Mouse (Mus musculus): ENCODE measurements around the gene Tmem220. TPM values are rescaled to one million over a fixed set of nuclear protein-coding genes. Genes with fewer than 3 reads are reported as not detected.

The Tmem220 gene
- polyA plus RNA-seq, 1 experiment from 2014 or later, result 1.8 TPM

- Histone ChIP-seq H3K9me3 (replicated peaks; ENCODE audit: low read length) (no peaks in the 10 kb centered on the region), H3K4me2 (ENCODE audit: low read length) (no peak overlapping the region)
Observed at GRCm38 (mm10) chr11:67072615-67073130, 47.7 kb downstream of the Tmem220 start.

DNA sequence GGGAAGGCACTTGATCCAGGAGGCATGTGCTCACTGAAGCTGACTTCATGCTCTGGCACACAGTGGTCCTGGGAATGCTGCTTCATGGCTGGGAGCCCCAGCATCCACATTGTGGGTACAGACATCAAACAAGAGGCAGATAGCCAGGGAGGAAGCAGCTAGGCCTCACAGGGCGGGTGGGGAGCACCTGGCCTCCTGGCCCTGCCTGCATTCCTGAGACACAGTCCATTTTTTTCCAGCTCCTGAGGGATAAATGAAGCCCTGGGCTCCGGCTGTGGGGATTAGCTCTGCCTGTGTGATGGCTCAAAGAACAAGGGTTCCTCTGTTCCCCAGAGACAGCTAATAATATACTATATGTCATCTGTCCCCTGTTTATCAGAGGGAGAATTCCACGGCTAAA, 50.1 kb downstream of the Tmem220 start:
- ATAC-seq (replicated peaks; ENCODE audit: low FRiP score, low read depth) (no peak), DNase-seq (ENCODE audit: low spot score) (no peak)
- WGBS, result 31% methylated on average over 3 of the region's 3 CpGs
- H3K36me3 ChIP-seq (ENCODE audit: insufficient read depth, low read length), result no peaks in the 10 kb centered on the region
- no peaks in the 10 kb centered on the region for H3K9me3 ChIP-seq (replicated peaks; ENCODE audit: low read length)
- no peak overlapping the region for H3K27ac ChIP-seq
- no peak overlapping the region for H3K4me2 ChIP-seq (ENCODE audit: low read length)
- no peaks in the 10 kb centered on the region for H3K27me3 ChIP-seq (ENCODE audit: insufficient read depth, low read length)
- TF ChIP-seq CTCF (IDR thresholded peaks at IDR 0.05; ENCODE audit: low read depth), result no peak
- H3K9ac ChIP-seq (ENCODE audit: low read depth, low read length), result no peak overlapping the region
- no peak overlapping the region for H3K4me3 ChIP-seq (replicated peaks; ENCODE audit: low read depth, low read length)
- no peaks in the 10 kb centered on the region for H3K4me1 ChIP-seq (replicated peaks; ENCODE audit: insufficient read depth, low read length)

More at GRCm38 (mm10) chr11:67072615-67073130, 47.7 kb downstream of the Tmem220 start:
- no peaks in the 10 kb centered on the region for H3K4me1 ChIP-seq (replicated peaks; ENCODE audit: insufficient read depth, low read length)
- no peaks in the 10 kb centered on the region for H3K36me3 ChIP-seq (ENCODE audit: insufficient read depth, low read length)
- H3K27me3 ChIP-seq (ENCODE audit: insufficient read depth, low read length), result no peaks in the 10 kb centered on the region
- H3K9ac ChIP-seq (ENCODE audit: low read depth, low read length), result no peak overlapping the region
- H3K4me3 ChIP-seq (replicated peaks; ENCODE audit: low read depth, low read length), result no peak overlapping the region
- TF ChIP-seq CTCF (IDR thresholded peaks at IDR 0.05; ENCODE audit: low read depth), result no peak
- ATAC-seq (replicated peaks; ENCODE audit: low FRiP score, low read depth) (no peak), DNase-seq (ENCODE audit: low spot score) (no peak)
- no peak overlapping the region for H3K27ac ChIP-seq
- WGBS, result 62% methylated on average over 15 of the region's 15 CpGs

GRCm38 (mm10) chr11:67076781-67077180, 51.8 kb downstream of the Tmem220 start:
- Histone ChIP-seq H3K4me2 (ENCODE audit: low read length) (no peak overlapping the region), H3K27ac (no peak overlapping the region), H3K4me3 (replicated peaks; ENCODE audit: low read depth, low read length) (no peak overlapping the region), H3K27me3 (ENCODE audit: insufficient read depth, low read length) (no peaks in the 10 kb centered on the region), H3K9me3 (replicated peaks; ENCODE audit: low read length) (no peaks in the 10 kb centered on the region), H3K36me3 (ENCODE audit: insufficient read depth, low read length) (no peaks in the 10 kb centered on the region), H3K9ac (ENCODE audit: low read depth, low read length) (no peak overlapping the region), H3K4me1 (replicated peaks; ENCODE audit: insufficient read depth, low read length) (no peaks in the 10 kb centered on the region)
- ATAC-seq (replicated peaks; ENCODE audit: low FRiP score, low read depth) (no peak), DNase-seq (ENCODE audit: low spot score) (no peak)
- no peak for TF ChIP-seq CTCF (IDR thresholded peaks at IDR 0.05; ENCODE audit: low read depth)
- WGBS, result 89% methylated on average over 5 of the region's 5 CpGs

DNA sequence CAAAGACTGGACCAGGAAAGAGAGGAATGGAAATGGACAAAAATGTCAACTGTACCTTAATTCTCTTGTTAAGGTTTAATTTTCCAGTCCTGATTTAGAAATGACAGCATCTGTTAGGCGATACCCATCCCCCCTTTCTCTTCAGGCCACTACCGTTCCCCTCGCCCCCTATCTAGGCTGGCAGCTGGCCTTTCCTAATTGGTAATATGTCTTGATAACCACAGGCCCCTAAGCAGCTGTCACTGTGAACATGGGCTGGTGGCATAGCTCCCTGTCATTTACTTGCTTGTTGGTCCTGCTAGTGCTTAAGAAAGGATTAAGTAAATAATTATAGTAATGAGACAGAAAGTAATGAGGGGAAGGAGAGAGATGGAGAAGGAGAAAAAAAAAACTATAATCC, 52.5 kb downstream of the Tmem220 start:
- TF ChIP-seq CTCF (IDR thresholded peaks at IDR 0.05; ENCODE audit: low read depth), result no peak
- Histone ChIP-seq H3K27me3 (ENCODE audit: insufficient read depth, low read length) (no peaks in the 10 kb centered on the region), H3K4me3 (replicated peaks; ENCODE audit: low read depth, low read length) (no peak overlapping the region), H3K4me2 (ENCODE audit: low read length) (no peak overlapping the region), H3K27ac (no peak overlapping the region), H3K36me3 (ENCODE audit: insufficient read depth, low read length) (no peaks in the 10 kb centered on the region), H3K4me1 (replicated peaks; ENCODE audit: insufficient read depth, low read length) (no peaks in the 10 kb centered on the region), H3K9ac (ENCODE audit: low read depth, low read length) (no peak overlapping the region), H3K9me3 (replicated peaks; ENCODE audit: low read length) (no peaks in the 10 kb centered on the region)
- 71% methylated on average over 3 of the region's 3 CpGs for WGBS
- DNase-seq (ENCODE audit: low spot score), result no peak
- no peak for ATAC-seq (replicated peaks; ENCODE audit: low FRiP score, low read depth)

DNA sequence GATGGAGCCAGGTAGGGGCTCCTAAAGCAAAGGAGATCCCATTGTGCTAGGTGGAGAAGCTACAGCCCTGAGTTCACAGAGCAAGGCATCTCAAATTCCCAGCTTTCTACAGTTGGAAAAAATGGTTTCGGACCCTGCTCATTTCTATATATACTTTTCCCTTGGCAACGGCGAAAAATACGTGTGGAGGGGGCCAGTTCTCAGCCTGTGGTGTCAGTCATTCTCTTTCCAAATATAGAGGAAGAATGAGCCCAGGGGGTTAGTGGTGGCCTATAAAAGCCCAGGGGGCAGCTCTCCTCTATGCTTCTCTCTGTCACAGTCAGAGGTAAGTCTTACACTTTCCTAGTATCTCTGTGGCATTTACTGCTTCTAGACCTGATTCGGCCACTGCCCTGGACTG, 53.0 kb downstream of the Tmem220 start, which contains the start of gene Myh3:
Gene Myh3, plus strand, starts transcription at position 301 of the 400 bp plus-strand sequence.
- Histone ChIP-seq H3K9ac (ENCODE audit: low read depth, low read length) (no peak within 1 kb of the TSS), H3K9me3 (replicated peaks; ENCODE audit: low read length) (no peaks in the 10 kb centered on the region), H3K4me2 (ENCODE audit: low read length) (no peak within 1 kb of the TSS), H3K27ac (no peak within 1 kb of the TSS), H3K4me3 (replicated peaks; ENCODE audit: low read depth, low read length) (no peak within 1 kb of the TSS), H3K4me1 (replicated peaks; ENCODE audit: insufficient read depth, low read length) (no peaks in the 10 kb centered on the region), H3K36me3 (ENCODE audit: insufficient read depth, low read length) (no peaks in the 10 kb centered on the region), H3K27me3 (ENCODE audit: insufficient read depth, low read length) (no peaks in the 10 kb centered on the region)
- 88% methylated on average over 5 of the region's 5 CpGs for WGBS
- no peak for DNase-seq (ENCODE audit: low spot score)
- ATAC-seq (replicated peaks; ENCODE audit: low FRiP score, low read depth), result no peak
- TF ChIP-seq CTCF (IDR thresholded peaks at IDR 0.05; ENCODE audit: low read depth), result no peak

GRCm38 (mm10) chr11:67078888-67079287, 53.9 kb downstream of the Tmem220 start:
- Histone ChIP-seq H3K27me3 (ENCODE audit: insufficient read depth, low read length) (0 out of 2 replicates have a peak, but pooled peaks cover 3% of the 10 kb centered on the region), H3K4me1 (replicated peaks; ENCODE audit: insufficient read depth, low read length) (no peaks in the 10 kb centered on the region), H3K9me3 (replicated peaks; ENCODE audit: low read length) (no peaks in the 10 kb centered on the region), H3K27ac (no peak overlapping the region), H3K4me2 (ENCODE audit: low read length) (no peak overlapping the region), H3K4me3 (replicated peaks; ENCODE audit: low read depth, low read length) (no peak overlapping the region), H3K36me3 (ENCODE audit: insufficient read depth, low read length) (no peaks in the 10 kb centered on the region), H3K9ac (ENCODE audit: low read depth, low read length) (no peak overlapping the region)
- 89% methylated on average over 6 of the region's 6 CpGs for WGBS
- ATAC-seq (replicated peaks; ENCODE audit: low FRiP score, low read depth) (no peak), DNase-seq (ENCODE audit: low spot score) (no peak)
- no peak for TF ChIP-seq CTCF (IDR thresholded peaks at IDR 0.05; ENCODE audit: low read depth)

- Histone ChIP-seq H3K27me3 (ENCODE audit: insufficient read depth, low read length) (0 out of 2 replicates have a peak, but pooled peaks cover 3% of the 10 kb centered on the region), H3K4me2 (ENCODE audit: low read length) (no peak overlapping the region), H3K9me3 (replicated peaks; ENCODE audit: low read length) (no peaks in the 10 kb centered on the region), H3K27ac (no peak overlapping the region), H3K4me1 (replicated peaks; ENCODE audit: insufficient read depth, low read length) (no peaks in the 10 kb centered on the region), H3K36me3 (ENCODE audit: insufficient read depth, low read length) (no peaks in the 10 kb centered on the region), H3K9ac (ENCODE audit: low read depth, low read length) (no peak overlapping the region), H3K4me3 (replicated peaks; ENCODE audit: low read depth, low read length) (no peak overlapping the region)
- ATAC-seq (replicated peaks; ENCODE audit: low FRiP score, low read depth) (no peak), DNase-seq (ENCODE audit: low spot score) (no peak)
- 75% methylated on average over 11 of the region's 11 CpGs for WGBS
- no peak for TF ChIP-seq CTCF (IDR thresholded peaks at IDR 0.05; ENCODE audit: low read depth)
Observed at GRCm38 (mm10) chr11:67079740-67080139, 54.8 kb downstream of the Tmem220 start.
